Mouse (Mus musculus) thymus, adult 2 months (tissue): ENCODE results near the gene Cnpy4.

Experiments
- CTCF ChIP-seq: fragments of 200-500 bp; IDR thresholded peaks from 2 replicates; pipeline ENCODE4 v1.5.1; 2012; ENCODE audit warnings: mild to moderate bottlenecking, control low read depth, low read length, moderate library complexity, borderline replicate concordance; ENCODE audit not compliant: control insufficient read depth, poor library complexity, insufficient read depth; ENCODE audit errors: extremely low read depth
- POLR2A ChIP-seq: fragments of 200-500 bp; IDR thresholded peaks from 2 replicates; pipeline ENCODE4 v1.6.1; 2012; ENCODE audit warnings: mild to moderate bottlenecking, low read length, control low read depth, moderate library complexity; ENCODE audit not compliant: control insufficient read depth, poor library complexity, insufficient read depth; ENCODE audit errors: extremely low read depth

- TF ChIP-seq CTCF (no peak), POLR2A (no peak)
Measured at GRCm38 (mm10) chr5:138163046-138163445, 24.2 kb upstream of the Cnpy4 start.
